Mouse (Mus musculus) bone marrow, adult 2 months (tissue): ENCODE measurements around the gene Enoph1.

Source experiments
- CTCF ChIP-seq: fragments of 200-500 bp; IDR thresholded peaks from 2 replicates; pipeline ENCODE4 v1.5.1; 2011; ENCODE audit warnings: low read length, control low read depth; ENCODE audit not compliant: control insufficient read depth, insufficient read depth
- POLR2A ChIP-seq: fragments of 200-500 bp; IDR thresholded peaks from 2 replicates; pipeline ENCODE4 v1.6.1; 2011; ENCODE audit warnings: low read depth, mild to moderate bottlenecking, control low read depth, low read length, borderline replicate concordance; ENCODE audit not compliant: control insufficient read depth

GRCm38 (mm10) chr5:100000048-100000447, 39.7 kb upstream of the Enoph1 start:
- no peak for TF ChIP-seq POLR2A
- TF ChIP-seq CTCF, result no peak
